Mouse (Mus musculus): ENCODE results near the gene Gtf2f2.
"Not testable (repeated sequence)": the region's sequence is repeated elsewhere in the genome, so short reads cannot be mapped to it uniquely, and the experiment has no call there.

Gene Gtf2f2

GRCm38 (mm10) chr14:75992371-75992770, 18.3 kb downstream of the Gtf2f2 start:
- no peak for DNase-seq

GRCm38 (mm10) chr14:75990936-75991335, 19.7 kb downstream of the Gtf2f2 start:
- DNase-seq, result no peak

- DNase-seq, result no peak
Observed at GRCm38 (mm10) chr14:75989168-75989567, 21.5 kb downstream of the Gtf2f2 start.

- DNase-seq, result no peak
Observed at GRCm38 (mm10) chr14:75986878-75987483, 23.7 kb downstream of the Gtf2f2 start.

GRCm38 (mm10) chr14:75985112-75985511, 25.6 kb downstream of the Gtf2f2 start:
- no peak for DNase-seq

GRCm38 (mm10) chr14:75983891-75984290, 26.8 kb downstream of the Gtf2f2 start:
- no peak for DNase-seq

- DNase-seq, result no peak
Observed at GRCm38 (mm10) chr14:75981231-75981630, 29.4 kb downstream of the Gtf2f2 start.

- DNase-seq, result no peak
Observed at GRCm38 (mm10) chr14:75976107-75976506, 34.6 kb downstream of the Gtf2f2 start.

GRCm38 (mm10) chr14:75967291-75967690, 43.4 kb downstream of the Gtf2f2 start:
- DNase-seq, result no peak

- DNase-seq, result no peak
Observed at GRCm38 (mm10) chr14:75964433-75964832, 46.2 kb downstream of the Gtf2f2 start.

GRCm38 (mm10) chr14:75964000-75964399, 46.7 kb downstream of the Gtf2f2 start:
- no peak for DNase-seq

GRCm38 (mm10) chr14:75963215-75963614, 47.5 kb downstream of the Gtf2f2 start:
- DNase-seq, result no peak

- DNase-seq, result peak in 1 of 2 experiments; percentile 16
Observed at GRCm38 (mm10) chr14:75962250-75962649, 48.4 kb downstream of the Gtf2f2 start.

GRCm38 (mm10) chr14:75954766-75955165, 55.9 kb downstream of the Gtf2f2 start, which contains the start of gene Kctd4:
Gene Kctd4, plus strand, starts transcription at chr14:75955009.
- DNase-seq, result no peak

GRCm38 (mm10) chr14:75953011-75953410, 57.7 kb downstream of the Gtf2f2 start:
- no peak for DNase-seq

- DNase-seq, result no peak
Observed at GRCm38 (mm10) chr14:75947674-75948073, 63.0 kb downstream of the Gtf2f2 start.

GRCm38 (mm10) chr14:75942365-75942764, 68.3 kb downstream of the Gtf2f2 start:
- DNase-seq, result no peak

GRCm38 (mm10) chr14:75941500-75941899, 69.2 kb downstream of the Gtf2f2 start:
- no peak for DNase-seq

GRCm38 (mm10) chr14:75937714-75938113, 73.0 kb downstream of the Gtf2f2 start:
- no peak for DNase-seq

GRCm38 (mm10) chr14:75934359-75934758, 76.3 kb downstream of the Gtf2f2 start:
- DNase-seq, result peak; percentile 4 to 64

- DNase-seq, result peak; percentile 15 to 34
Observed at GRCm38 (mm10) chr14:75931266-75931665, 79.4 kb downstream of the Gtf2f2 start.

GRCm38 (mm10) chr14:75929713-75930112, 81.0 kb downstream of the Gtf2f2 start:
- DNase-seq, result not testable (repeated sequence)

- no peak for DNase-seq
Observed at GRCm38 (mm10) chr14:75923314-75924052, 87.2 kb downstream of the Gtf2f2 start.

GRCm38 (mm10) chr14:75912665-75913064, 98.0 kb downstream of the Gtf2f2 start:
- DNase-seq, result no peak
